Mouse (Mus musculus): ENCODE results near the gene Hnrnpc.
"Not testable (repeated sequence)": the region's sequence is repeated elsewhere in the genome, so short reads cannot be mapped to it uniquely, and the experiment has no call there.

The Hnrnpc gene

DNA sequence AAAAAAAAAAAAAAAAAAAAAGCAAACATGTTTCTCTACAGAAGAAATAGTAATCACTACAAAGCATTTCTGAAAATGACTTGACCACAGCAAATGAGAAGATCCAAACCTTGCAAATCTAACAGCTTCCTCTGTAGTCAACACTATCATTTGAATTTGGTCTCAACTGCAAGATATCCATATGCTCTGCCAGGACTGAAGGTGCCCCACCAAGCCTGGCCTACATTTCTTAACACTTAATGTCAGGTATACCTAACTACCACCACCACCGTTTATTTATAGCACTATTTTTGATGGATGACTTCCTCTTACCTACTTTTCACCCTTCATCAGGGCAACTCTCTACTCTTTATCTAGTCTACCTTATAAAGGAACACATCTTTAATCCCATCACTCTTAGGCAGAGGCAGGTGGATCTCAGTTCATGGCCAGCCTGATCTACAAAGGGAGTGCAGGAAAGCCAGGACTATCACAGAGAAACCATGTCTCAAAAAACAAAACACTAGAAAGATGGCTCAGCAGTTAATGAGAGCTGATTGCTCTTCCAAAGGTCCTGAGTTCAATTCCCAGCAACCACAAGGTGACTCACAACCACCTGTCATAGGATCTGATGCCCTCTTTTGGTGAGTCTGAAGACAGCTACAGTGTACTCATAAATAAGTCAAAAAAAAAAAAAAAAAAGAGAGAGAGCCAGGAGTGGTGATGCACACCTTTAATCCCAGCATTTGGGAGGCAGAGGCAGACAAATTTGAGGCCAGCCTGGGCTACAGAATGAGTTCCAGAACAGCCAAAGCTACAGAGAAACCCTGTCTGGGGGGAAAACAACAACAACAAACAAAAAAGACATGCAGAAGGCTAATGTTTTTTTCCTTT is 2.3 kb downstream of the Hnrnpc start:
- no peak for DNase-seq

DNA sequence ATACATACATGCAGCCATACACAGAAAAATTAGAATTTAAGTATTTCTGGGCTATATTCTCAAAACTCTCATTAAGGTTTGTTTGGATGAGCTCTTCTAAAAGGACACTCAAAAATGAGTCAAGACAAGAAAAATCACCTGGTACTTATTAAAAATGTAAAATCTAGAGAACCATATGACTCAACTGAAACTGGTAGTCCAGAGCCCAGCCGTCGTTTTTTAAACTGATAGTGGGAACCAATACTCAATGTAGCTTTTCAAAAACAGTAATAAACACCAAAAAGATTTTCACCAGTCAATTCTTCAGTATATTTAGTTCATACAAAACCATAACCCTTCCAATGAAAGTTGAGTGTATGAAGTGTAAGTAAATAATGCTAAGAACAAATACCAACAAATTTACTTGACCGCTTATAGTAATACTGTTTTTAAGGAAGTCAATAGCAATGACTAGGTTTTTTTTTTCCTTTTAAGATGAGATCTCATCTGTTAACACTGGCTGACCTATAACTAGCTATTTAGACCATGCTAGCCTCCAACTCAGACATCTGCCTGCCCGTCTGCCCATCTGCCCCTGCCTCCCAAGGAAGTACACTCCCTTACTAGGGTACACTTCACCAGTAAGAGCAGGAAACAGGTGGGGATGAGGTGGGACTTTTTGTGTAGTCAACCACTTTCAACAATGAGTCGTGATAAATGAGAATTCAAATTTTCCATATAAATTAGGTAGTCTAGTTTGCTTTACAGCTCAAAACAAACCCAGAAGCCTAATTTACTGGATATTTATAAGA is 3.5 kb downstream of the Hnrnpc start:
- DNase-seq, result no peak

DNA sequence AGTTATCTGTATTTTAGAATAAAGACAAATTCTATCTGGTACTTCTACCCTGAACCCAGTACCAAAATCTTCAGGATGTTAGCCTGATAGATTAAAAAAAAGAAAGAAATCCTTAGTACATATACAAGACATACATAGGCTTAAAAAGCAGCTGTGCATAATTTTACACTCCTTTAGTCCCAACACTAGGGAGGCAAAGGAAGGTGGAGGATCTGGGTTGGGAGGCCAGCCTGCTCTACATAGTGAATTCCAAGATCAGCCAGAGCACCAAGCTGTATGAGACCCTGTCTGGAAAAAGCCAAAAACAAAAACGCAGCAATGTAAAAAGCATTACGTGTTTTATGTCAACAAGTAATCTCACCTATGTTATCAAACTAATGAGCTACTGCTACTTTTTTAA is 4.3 kb downstream of the Hnrnpc start:
- DNase-seq, result no peak

DNA sequence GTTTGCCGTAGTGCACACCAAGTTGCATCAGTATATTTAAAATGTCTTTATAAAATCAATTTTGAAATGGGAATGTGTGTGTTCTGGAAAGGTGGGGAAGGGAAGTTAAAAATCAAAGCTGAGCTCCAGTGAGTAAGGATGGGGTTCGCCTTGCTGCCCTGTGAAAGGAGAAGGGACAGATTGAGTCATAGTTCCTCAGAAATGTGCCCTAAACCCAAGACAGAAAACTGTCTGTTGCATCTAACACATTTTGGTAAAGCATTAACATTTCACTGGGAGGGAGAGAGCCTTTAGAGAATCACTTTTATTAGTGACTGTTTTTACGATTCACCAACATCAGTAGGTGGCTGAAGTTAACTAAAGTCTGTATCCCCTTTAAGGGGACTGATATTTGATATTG is 5.4 kb downstream of the Hnrnpc start:
- not testable (repeated sequence) for DNase-seq

DNA sequence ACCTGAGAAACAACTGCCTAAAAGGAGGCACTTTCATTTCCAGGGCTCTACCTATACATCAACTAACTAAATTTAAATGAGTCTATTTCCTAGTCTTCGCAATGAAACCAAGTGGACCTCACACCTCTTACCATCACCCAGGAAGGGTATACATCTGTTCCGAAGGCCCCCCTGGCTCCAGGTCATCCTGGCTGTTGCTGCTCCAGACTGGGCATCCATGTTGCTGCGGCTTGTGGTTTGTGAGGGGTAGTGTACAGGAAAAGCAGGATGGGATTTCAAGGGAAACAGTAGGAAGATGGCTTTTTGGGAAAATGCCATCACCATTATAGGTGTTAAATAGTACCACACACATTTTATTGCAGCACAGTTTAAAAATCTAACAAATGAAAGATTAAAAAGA is 6.6 kb downstream of the Hnrnpc start:
- not testable (repeated sequence) for DNase-seq

DNA sequence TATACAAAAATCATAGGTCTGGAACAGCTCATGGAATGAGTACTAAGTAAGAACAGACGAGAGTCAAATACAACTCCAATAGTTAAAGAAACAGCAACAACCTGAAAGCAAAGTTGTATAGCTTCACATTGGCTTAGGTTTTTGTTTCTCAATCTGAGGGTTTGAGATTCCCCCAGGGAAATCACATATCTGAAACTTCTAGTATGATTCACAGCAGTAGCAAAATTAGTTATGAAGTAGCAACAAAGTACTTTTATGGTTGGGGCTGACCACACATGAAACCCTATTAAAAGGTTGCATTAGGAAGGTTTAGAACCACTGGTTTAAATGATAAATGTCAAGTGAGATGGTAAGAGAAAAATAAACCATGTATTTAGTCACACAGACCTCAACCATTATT is 9.3 kb downstream of the Hnrnpc start:
- DNase-seq, result no peak

DNA sequence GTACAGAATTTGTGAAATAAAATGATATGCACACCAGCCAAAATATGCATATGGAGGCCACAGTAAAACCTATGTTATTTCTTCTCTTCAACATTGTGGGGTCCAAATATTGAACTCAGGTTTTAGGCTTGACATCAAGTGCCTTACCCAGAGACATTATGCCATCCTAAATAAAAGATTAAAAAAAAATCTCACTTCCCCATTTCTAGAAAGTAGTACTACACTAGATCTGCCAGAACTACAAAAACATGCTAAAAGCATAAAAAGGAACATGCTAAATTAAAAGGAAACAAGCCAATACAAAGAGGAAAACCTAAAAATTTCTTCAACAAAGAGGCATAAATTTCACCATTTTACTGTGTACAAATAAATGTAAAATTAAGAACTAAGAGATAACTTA is 20.7 kb downstream of the Hnrnpc start:
- DNase-seq, result no peak

DNA sequence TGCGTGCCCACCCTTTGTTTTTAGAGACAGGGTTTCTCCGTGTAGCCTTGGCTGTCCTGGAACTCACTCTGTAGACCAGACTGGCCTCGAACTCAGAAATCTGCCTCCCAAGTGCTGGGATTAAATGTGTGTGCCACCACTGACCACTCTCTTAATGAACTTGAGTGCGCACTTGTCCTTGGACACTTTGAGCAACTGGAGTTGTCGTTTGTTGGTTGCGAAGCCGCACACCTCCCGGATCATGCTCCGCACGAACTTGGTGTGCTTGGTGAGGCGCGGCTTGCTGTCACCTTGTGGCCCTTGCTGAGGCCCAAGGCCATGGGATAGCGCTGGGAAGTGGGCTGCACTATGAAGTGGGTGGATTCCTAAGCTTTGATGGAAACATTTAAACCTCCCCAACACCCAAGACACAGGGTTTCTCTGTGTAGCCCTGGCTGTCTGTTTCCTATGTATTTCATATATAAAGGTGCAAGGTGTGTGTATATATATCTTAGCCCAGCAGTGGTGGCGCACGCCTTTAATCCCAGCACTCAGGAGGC is 32.2 kb downstream of the Hnrnpc start:
- DNase-seq, result no peak

DNA sequence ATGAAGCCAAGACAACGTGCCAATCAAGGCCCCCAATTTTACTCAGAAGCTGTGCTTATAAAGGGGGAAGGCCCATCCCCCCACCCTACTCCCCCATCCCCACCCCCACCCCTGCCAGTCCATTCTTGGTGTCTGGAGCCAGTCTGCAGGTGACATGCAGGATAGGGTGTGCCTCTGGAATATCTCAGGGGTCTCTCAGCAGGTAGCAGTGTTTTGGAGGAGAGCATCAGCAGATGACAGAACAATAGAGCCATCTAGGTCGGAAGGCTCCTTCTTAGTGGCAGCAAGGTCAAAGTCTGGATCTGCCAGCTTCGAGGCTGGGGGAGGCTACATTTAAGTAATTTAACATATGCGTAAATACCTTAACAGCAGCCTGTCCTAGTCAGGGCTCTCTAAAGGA is 37.7 kb downstream of the Hnrnpc start:
- DNase-seq, result no peak

DNA sequence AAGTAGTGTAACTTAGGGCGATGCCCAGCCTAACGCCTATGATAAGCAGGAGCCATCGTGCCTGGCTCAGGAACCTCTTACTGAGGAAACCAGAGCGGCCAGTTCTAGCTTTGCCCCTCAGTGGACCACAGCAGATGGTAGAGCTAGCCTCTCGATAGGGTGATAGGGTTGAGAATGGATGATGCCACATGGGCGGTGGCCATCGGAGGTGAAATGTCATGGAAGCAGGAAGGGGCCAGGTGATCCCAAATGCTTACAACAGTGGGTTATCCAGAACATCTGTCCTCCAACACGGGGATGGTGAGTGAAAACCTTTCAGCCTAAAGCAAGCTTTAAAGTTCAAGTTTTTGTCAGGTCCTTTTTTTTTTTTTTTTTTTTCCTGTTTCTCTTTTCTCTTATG is 42.0 kb downstream of the Hnrnpc start:
- DNase-seq, result no peak

DNA sequence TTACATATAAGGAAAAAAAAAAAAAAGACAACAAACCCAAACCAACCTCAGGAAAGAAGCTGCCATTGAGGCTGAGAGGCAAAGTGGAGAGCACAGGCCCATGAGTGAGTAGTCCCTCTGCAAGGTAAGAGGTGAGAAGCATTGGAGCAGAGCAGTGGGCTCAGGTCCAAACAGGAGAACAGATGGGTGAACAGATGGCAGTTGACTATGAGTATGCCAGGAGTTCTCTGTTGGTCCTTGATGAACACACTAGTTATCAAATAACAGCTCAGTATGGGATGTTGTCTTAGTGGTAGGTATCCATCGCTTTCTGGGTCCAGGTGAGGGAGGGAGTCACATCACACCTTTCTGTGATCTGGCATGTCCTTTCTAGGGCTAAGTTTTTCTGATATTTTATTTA is 43.0 kb downstream of the Hnrnpc start:
- no peak for DNase-seq

DNA sequence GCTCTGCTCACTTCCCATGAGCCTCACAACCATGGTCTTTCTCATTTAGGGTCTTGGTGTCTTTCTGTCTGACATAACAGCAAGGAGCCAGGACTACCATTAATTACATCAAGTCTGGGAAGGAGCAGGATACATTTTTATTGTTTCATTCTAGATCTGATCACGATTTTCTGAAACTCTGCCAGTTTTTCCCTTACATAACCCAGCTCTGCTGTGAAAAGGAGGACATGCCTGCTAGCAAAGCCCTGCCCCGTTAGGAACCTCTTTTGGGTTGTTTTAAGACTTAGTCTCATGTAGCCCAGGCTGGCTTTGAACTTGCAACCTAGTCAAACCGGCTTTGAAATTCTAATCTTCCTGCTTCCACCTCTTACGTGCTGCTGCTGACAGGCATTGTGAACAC is 43.8 kb downstream of the Hnrnpc start:
- no peak for DNase-seq

DNA sequence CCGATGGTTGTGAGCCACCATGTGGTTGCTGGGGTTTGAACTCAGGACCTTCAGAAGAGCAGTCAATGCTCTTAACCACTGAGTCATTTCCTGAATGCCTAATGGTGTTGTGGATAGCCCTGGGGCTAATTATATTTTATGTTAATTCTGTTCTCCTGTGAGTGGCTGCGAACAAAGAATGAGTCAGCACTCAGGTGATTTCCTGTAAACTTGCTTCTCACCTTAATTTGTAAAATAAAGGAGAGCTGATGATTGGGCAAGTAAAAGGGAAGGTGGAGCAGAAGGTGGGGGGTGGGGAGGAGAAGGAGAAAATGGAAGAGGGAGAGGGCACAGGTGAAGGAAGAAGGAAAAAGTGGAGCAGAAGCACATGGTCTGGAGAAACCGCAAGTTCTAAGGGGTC is 51.1 kb downstream of the Hnrnpc start:
- DNase-seq, result not testable (repeated sequence)

DNA sequence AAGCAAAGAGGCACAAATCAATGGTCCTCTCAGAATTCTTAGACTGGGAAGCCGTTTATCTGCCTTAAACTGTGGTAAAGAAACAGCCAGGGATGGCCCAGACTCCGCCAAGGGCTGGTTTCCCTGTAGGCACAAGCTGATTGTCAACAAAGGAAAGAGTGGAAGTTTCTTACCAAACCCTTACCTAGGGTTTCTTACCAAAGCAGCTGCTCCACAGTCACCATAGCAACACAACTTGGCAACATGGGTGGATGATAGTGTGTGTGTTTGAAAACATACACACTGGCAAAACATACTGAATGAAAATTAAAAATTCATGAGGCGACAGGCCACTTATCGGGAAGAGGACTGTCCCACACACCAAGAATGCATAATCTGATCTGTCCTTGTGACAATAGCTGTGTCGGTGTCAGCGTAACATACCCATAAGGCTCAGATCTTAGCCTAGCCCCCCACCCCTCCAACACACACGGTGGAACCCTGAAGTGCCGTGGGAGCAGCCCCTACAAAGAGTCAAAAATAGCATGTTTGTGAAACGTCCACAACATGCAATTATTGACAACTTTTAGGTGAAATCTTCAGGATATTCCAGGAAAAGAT is 57.8 kb downstream of the Hnrnpc start:
- DNase-seq, result no peak

DNA sequence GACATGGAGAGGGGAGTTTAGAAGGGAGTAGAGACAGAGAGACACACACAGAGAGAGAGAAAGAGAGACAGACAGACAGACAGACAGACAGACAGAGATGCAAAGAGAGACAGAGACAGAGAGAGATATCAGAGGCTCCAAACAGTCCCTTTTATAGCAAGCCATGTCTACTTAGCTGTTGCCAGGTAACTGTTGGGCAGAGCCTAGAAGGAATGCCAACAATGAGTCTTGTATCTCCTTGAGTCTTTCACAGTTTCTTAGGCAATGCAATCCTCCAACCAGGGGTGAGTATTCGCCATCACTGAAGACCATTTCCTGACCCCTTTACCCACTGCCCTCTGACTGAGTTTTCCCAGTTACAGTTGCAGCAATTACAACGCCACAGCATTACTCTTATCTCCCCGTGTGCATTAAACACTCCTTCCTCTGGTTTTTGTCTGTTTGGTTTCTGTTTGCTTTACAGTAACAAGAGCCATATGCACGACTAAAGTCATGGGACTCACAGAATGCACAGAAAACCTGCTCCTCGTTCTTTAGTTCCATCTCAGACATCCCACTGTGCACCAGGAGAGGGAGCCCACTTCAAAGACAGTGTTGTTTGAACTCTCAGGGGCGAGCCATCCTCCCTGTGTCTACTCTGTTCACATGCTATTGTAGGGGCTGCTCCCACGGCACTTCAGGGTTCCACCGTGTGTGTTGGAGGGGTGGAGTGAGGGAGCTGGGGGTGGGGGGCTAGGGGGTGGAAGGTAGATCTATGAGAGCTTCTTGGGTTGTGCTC is 58.7 kb downstream of the Hnrnpc start:
- peak in 1 of 2 experiments; percentile 24 for DNase-seq

DNA sequence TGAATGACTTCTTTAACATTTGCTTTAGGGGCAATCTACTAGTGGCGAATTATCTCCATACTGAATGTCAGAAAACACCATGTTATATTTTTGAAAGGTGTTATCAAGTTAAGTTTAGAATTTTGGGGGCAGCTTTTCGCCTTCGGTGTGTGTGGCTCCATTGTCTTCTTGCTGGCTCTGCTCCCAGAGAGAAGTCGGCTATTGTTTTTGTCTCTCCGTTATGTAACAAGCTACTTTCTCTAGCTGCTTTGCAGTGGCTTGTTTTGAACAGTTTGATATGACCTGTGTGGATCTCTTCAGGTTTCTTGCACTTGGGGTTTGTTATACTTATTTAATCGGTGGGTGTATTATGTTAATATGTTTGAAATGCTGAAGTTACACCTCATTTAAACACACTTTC is 60.4 kb downstream of the Hnrnpc start:
- peak in 1 of 2 experiments; percentile 10 for DNase-seq

DNA sequence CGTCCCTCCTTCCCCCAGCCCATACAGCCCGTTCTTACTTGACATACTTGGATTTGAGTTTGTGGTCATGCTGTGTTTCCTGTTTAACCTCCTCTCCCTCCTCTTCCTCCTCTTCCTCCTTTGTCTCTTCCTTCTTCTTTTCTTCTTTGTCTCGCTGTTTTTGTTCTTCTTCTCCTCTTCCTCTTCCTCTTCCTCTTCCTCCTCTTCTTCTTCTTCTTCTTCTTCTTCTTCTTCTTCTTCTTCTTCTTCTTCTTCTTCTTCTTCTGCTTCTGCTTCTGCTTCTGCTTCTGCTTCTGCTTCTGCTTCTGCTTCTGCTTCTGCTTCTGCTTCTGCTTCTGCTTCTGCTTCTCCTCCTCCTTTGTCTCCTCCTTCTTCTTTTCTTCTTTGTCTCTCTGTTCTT is 61.5 kb downstream of the Hnrnpc start, which contains the start of gene Olfr221:
Olfr221 (minus strand) TSS at position 101 of the 400 bp plus-strand sequence.
- not testable (repeated sequence) for DNase-seq

DNA sequence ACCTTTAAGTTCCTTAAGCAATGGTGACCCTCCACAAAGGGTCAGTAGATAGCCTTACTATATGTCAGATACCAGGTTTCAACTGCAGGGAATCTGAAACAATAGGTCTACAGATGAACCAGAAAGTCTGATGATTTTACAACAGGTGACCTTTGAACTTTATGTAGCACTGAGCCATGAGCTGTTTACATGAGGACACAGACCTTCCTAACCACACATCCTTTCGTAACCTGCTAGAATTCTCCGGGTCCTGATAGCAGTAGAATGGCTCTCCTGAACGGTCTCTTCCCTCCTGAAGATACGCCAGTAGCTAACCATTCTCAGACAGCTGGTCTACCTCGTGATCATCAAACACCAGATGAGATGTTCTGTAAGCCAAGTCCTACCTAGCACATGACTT is 64.5 kb downstream of the Hnrnpc start:
- no peak for DNase-seq

DNA sequence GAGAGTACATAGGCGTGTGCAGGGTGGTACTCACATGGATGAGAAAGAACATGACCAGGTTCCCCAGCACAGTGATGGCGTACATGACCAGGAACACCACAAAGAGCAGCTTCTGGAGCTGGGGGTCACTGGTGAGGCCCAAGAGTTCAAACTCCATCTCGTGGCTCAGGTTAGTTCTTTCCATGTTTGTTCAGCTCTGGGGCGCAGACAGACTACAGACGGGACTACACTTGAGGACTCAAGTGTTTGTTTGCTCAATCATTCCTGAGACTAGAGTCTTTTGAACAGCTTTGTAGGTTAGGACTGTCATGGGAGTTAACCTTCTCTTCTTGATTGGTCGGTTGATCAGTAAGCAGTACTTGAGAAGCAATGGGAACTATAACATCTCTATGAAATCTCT is 67.9 kb downstream of the Hnrnpc start:
- no peak for DNase-seq

DNA sequence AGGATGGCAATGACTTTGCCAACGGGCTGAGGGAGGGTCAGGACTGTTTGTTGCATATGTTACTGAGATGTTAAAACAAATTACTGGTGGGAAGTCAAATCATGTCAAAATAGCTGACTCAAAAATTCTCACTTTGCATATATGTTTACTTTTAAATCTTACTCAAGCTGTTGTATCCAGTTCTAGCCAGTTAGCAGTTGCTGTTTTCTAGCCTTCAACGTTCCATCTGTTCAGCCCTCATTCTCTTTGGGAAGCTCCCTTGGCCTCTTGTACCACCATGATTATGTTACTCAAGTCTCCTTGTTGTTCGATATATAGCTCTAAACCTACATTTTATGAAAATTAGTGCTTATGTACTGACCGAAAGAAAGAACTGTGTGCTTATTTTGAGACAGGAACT is 77.5 kb downstream of the Hnrnpc start:
- no peak for DNase-seq

DNA sequence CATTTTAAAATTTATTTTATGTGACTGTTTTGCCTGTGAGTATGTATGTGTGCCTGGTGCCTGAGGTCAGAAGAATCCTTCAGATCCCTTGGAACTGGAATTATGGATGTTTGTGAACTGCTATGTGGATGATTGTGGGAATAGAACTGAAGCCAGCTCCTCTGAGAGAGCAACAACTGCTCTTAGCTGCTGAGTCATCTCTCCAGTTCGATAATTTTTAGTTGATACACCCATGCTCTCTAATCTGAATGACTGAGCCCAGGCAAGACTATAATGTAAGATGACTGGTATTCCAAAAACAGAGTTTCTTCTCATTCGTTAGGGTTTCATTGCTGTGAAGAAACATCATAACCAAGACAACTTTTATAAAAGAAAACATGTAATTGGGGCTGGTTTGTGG is 79.7 kb downstream of the Hnrnpc start:
- DNase-seq, result no peak

Data from kidney, postnatal 25 days (tissue).